Mouse (Mus musculus): ENCODE measurements around the gene Nxpe3. TPM values are rescaled to one million over a fixed set of nuclear protein-coding genes. Genes with fewer than 3 reads are reported as not detected.

The Nxpe3 gene
- total and polyA plus RNA-seq, 3 experiments, result 2.7 to 4.3 TPM; not detected in 1

DNA sequence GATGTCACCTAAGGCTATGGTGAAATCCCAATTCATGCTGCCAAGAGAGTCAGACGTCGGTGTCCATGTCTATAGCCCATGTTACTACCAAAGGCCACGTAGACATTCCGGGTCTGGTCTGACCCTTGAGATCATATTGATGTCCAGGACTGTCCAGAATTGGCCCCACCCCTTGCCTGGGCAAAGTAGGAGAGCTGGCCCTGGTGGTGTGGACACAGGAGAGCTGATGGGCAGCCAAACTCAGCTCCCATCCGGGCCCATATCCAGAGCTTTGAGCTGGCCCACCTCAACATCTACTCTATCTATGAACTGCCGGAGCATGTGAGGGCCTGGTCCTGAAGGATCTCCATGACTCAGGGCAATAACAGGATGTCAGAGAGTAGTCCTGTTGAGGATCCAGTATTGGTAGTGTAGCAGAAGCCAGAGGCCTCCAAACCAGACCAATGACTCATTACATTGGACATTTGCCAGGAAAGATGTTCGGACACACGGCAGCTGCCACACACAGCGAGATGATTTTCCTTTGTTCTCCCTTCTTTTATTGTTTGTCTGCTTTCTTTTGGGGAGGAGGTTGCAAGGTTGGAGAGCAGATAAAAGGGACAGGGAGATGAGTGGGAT lies 3.4 kb upstream of the Nxpe3 start:
- TF ChIP-seq JUND (IDR thresholded peaks at IDR 0.05; ENCODE audit: low read depth, low read length) (peak; percentile 49; the same call in 1 of the 2 replicates), POLR2AphosphoS5 (IDR thresholded peaks at IDR 0.05; ENCODE audit: borderline replicate concordance, low read depth, low read length) (no peak)
- H3K36me3 ChIP-seq (ENCODE audit: control insufficient read depth in 1 of 2, insufficient read depth in 2 of 2, low read length in 2 of 2), result peaks cover 0 to 16% of the 10 kb centered on the region in 2 experiments; a peak in 2 of 4 replicates
- no peak overlapping the region for H3K9ac ChIP-seq (ENCODE audit: control insufficient read depth, low read depth, low read length, poor library complexity, severe bottlenecking)
- H3K27me3 ChIP-seq (ENCODE audit: control insufficient read depth in 1 of 2, insufficient read depth in 2 of 2, low read length in 2 of 2), result no peaks in the 10 kb centered on the region
- peaks cover 7 to 21% of the 10 kb centered on the region in 2 experiments; a peak in 3 of 4 replicates for H3K4me1 ChIP-seq (ENCODE audit: control insufficient read depth in 1 of 2, insufficient read depth in 2 of 2, low read length in 2 of 2)
- peak; percentile 59 for DNase-seq (ENCODE audit: low read depth, low spot score)
- H3K9me3 ChIP-seq (replicated peaks; ENCODE audit: insufficient read depth, low read length), result no peaks in the 10 kb centered on the region
- H3K79me2 ChIP-seq (ENCODE audit: control insufficient read depth, insufficient read depth, low read length, poor library complexity), result peaks cover 2% of the 10 kb centered on the region; the same call in 1 of the 2 replicates
- H3K4me3 ChIP-seq (ENCODE audit: control insufficient read depth in 1 of 2, insufficient read depth in 1 of 2, low read depth in 2 of 2, low read length in 2 of 2), result no peak overlapping the region
- no peak overlapping the region for H3K27ac ChIP-seq (ENCODE audit: control insufficient read depth, low read depth, low read length)

DNA sequence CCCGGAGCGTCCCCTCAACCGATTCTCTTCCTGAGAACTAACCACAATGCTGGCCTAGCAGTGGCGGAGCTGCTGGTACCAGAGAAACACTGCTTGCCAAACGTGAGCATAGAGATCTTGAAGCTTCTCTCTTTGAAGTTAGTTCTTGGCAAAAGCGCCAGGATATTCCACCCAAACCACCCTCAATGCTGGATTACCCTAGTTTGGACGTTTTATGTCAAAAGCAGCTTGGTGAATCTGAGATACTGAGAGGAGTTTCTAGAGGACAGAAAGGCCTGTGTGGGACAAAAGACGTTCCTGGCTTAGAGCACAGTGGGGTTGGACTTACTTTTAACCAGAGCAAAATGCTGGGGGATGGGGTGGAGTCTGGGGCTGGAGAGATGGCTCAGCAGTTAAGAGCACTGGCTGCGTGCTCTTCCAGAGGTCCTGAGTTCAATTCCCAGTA lies 588 bp upstream of the Nxpe3 start:
- peak; percentile 87 for DNase-seq (ENCODE audit: low read depth, low spot score)
- Histone ChIP-seq H3K4me1 (ENCODE audit: control insufficient read depth in 1 of 2, insufficient read depth in 2 of 2, low read length in 2 of 2) (peaks cover 17 to 34% of the 10 kb centered on the region in 2 experiments), H3K9me3 (replicated peaks; ENCODE audit: insufficient read depth, low read length) (no peaks in the 10 kb centered on the region), H3K27ac (ENCODE audit: control insufficient read depth, low read depth, low read length) (peak overlapping the region; percentile 94), H3K4me3 (ENCODE audit: control insufficient read depth in 1 of 2, insufficient read depth in 1 of 2, low read depth in 2 of 2, low read length in 2 of 2) (peak overlapping the region; percentile 85), H3K36me3 (ENCODE audit: control insufficient read depth in 1 of 2, insufficient read depth in 2 of 2, low read length in 2 of 2) (peaks cover 0 to 32% of the 10 kb centered on the region in 2 experiments; a peak in 2 of 4 replicates), H3K79me2 (ENCODE audit: control insufficient read depth, insufficient read depth, low read length, poor library complexity) (peaks cover 2% of the 10 kb centered on the region; the same call in 1 of the 2 replicates), H3K9ac (ENCODE audit: control insufficient read depth, low read depth, low read length, poor library complexity, severe bottlenecking) (peak overlapping the region; percentile 85), H3K27me3 (ENCODE audit: control insufficient read depth in 1 of 2, insufficient read depth in 2 of 2, low read length in 2 of 2) (no peaks in the 10 kb centered on the region)
- TF ChIP-seq MYB (IDR thresholded peaks at IDR 0.05; ENCODE audit: low read depth, low read length) (no peak), TBP (IDR thresholded peaks at IDR 0.05; ENCODE audit: low read depth, low read length) (peak; percentile 91), TCF12 (IDR thresholded peaks at IDR 0.05; ENCODE audit: low read depth, low read length) (no peak), KAT2A (conservative IDR thresholded peaks at IDR 0.05; ENCODE audit: low read depth, low read length) (no peak), MYC (IDR thresholded peaks at IDR 0.05; ENCODE audit: low read depth, low read length) (0 out of 2 replicates have a peak, but pooled peaks have one; percentile 56), NRF1 (IDR thresholded peaks at IDR 0.05; ENCODE audit: insufficient read depth, low read depth, low read length, poor library complexity, severe bottlenecking) (no peak), USF1 (IDR thresholded peaks at IDR 0.05; ENCODE audit: low read depth, low read length) (no peak), MXI1 (IDR thresholded peaks at IDR 0.05; ENCODE audit: low read depth, low read length) (no peak; the same call in 1 of the 2 replicates), SMC3 (IDR thresholded peaks at IDR 0.05; ENCODE audit: low read depth, low read length) (no peak)

DNA sequence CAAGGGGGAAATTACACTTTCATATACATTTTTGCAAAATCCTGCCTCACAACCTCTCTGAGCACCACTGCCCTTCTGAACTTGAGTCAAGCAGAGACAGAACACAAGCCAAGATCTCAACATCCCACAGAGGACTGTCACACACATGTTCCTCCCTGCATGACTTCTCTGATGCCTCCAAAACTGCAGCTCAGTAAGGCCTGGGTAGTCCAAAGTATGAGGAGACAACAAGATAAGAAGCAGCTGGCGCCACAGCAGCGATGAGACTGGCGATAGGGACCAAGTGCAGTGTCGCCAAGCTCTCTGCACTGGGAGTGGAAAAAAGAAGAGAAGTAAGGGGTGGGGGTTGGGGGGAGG lies 571 bp downstream of the Nxpe3 start:
- DNase-seq (ENCODE audit: low read depth, low spot score), result peak; percentile 76
- TF ChIP-seq ETS1 (IDR thresholded peaks at IDR 0.05; ENCODE audit: low read depth, low read length), result peak; percentile 97
- TF ChIP-seq MAZ (IDR thresholded peaks at IDR 0.05; ENCODE audit: low read depth, low read length), result peak; percentile 62; the same call in 1 of the 2 replicates
- TF ChIP-seq USF2 (IDR thresholded peaks at IDR 0.05; ENCODE audit: borderline replicate concordance in 1 of 2, insufficient read depth in 1 of 2, low read depth in 1 of 2, low read length in 2 of 2), result no peak
- TF ChIP-seq MAFK (IDR thresholded peaks at IDR 0.05; ENCODE audit: borderline replicate concordance, low read depth, low read length), result no peak
- no peak for TF ChIP-seq CHD2 (IDR thresholded peaks at IDR 0.05; ENCODE audit: low read length)
- TF ChIP-seq KAT2A (conservative IDR thresholded peaks at IDR 0.05; ENCODE audit: low read depth, low read length), result no peak
- TF ChIP-seq POLR2AphosphoS5 (IDR thresholded peaks at IDR 0.05; ENCODE audit: borderline replicate concordance, low read depth, low read length), result no peak
- no peak for TF ChIP-seq POLR2A (IDR thresholded peaks at IDR 0.05; ENCODE audit: control insufficient read depth in 1 of 2, insufficient read depth in 1 of 2, low read depth in 1 of 2, low read length in 2 of 2, poor library complexity in 1 of 2)
- no peak for TF ChIP-seq E2F4 (IDR thresholded peaks at IDR 0.05; ENCODE audit: borderline replicate concordance, low read depth, low read length)
- peak; percentile 82 for TF ChIP-seq SIN3A (IDR thresholded peaks at IDR 0.05; ENCODE audit: low read length)
- TF ChIP-seq POLR2AphosphoS2 (IDR thresholded peaks at IDR 0.05; ENCODE audit: low read length), result no peak
- no peak for TF ChIP-seq MEF2A (IDR thresholded peaks at IDR 0.05; ENCODE audit: extremely low read depth, insufficient replicate concordance, low read depth, low read length, poor library complexity, severe bottlenecking)
- TF ChIP-seq NELFE (IDR thresholded peaks at IDR 0.05; ENCODE audit: low read depth, low read length), result no peak
- peak; percentile 55; the same call in 1 of the 2 replicates for TF ChIP-seq BHLHE40 (IDR thresholded peaks at IDR 0.05; ENCODE audit: borderline replicate concordance, low read depth, low read length)
- TF ChIP-seq ELF1 (IDR thresholded peaks at IDR 0.05; ENCODE audit: low read depth, low read length), result 0 out of 2 replicates have a peak, but pooled peaks have one; percentile 35

More for the DNA sequence above, 571 bp downstream of the Nxpe3 start:
- H3K27ac ChIP-seq (ENCODE audit: control insufficient read depth, low read depth, low read length), result peak overlapping the region; percentile 46
- peaks cover 0 to 36% of the 10 kb centered on the region in 2 experiments; a peak in 2 of 4 replicates for H3K36me3 ChIP-seq (ENCODE audit: control insufficient read depth in 1 of 2, insufficient read depth in 2 of 2, low read length in 2 of 2)
- peak overlapping the region; percentile 85 for H3K4me3 ChIP-seq (ENCODE audit: control insufficient read depth in 1 of 2, insufficient read depth in 1 of 2, low read depth in 2 of 2, low read length in 2 of 2)
- peak overlapping the region; percentile 24 for H3K9ac ChIP-seq (ENCODE audit: control insufficient read depth, low read depth, low read length, poor library complexity, severe bottlenecking)
- peaks cover 2% of the 10 kb centered on the region; the same call in 1 of the 2 replicates for H3K79me2 ChIP-seq (ENCODE audit: control insufficient read depth, insufficient read depth, low read length, poor library complexity)
- peaks cover 17 to 40% of the 10 kb centered on the region in 2 experiments for H3K4me1 ChIP-seq (ENCODE audit: control insufficient read depth in 1 of 2, insufficient read depth in 2 of 2, low read length in 2 of 2)
- H3K9me3 ChIP-seq (replicated peaks; ENCODE audit: insufficient read depth, low read length), result no peaks in the 10 kb centered on the region
- no peaks in the 10 kb centered on the region for H3K27me3 ChIP-seq (ENCODE audit: control insufficient read depth in 1 of 2, insufficient read depth in 2 of 2, low read length in 2 of 2)
